Mouse (Mus musculus) cerebellum, postnatal 10 days (tissue): ENCODE data around the gene Pkp3.

Experiments used
- DNase-seq, 2 experiments: peaks; one replicate each; pipeline ENCODE4 v3.0.0; 2021; ENCODE audit warnings: mixed read lengths in 2 of 2

Gene Pkp3

GRCm38 (mm10) chr7:141058601-141059341 is 19.2 kb upstream of the Pkp3 start:
- no peak for DNase-seq

- DNase-seq: peak in 1 of 2 experiments; percentile 30
Measured at GRCm38 (mm10) chr7:141059929-141060328, 18.1 kb upstream of the Pkp3 start.

- DNase-seq: peak; percentile 95 to 96
Measured at GRCm38 (mm10) chr7:141060426-141061242, 17.4 kb upstream of the Pkp3 start, which contains the start of gene B4galnt4. Gene B4galnt4 (plus strand): TSS chr7:141061104.

- peak; percentile 69 to 72 for DNase-seq
Measured at GRCm38 (mm10) chr7:141061269-141061692, 16.7 kb upstream of the Pkp3 start.

GRCm38 (mm10) chr7:141062525-141062924 is 15.5 kb upstream of the Pkp3 start:
- DNase-seq: peak; percentile 68 to 78

GRCm38 (mm10) chr7:141063353-141063752 is 14.7 kb upstream of the Pkp3 start:
- DNase-seq: no peak

GRCm38 (mm10) chr7:141064175-141064574 is 13.8 kb upstream of the Pkp3 start:
- DNase-seq: no peak

GRCm38 (mm10) chr7:141064576-141064975 is 13.4 kb upstream of the Pkp3 start:
- no peak for DNase-seq

GRCm38 (mm10) chr7:141068351-141068750 is 9.7 kb upstream of the Pkp3 start:
- no peak for DNase-seq

- DNase-seq: peak; percentile 82 to 88
Measured at GRCm38 (mm10) chr7:141070058-141070862, 7.8 kb upstream of the Pkp3 start.

- peak in 1 of 2 experiments; percentile 44 for DNase-seq
Measured at GRCm38 (mm10) chr7:141072017-141072745, 5.8 kb upstream of the Pkp3 start.

GRCm38 (mm10) chr7:141073782-141074181 is 4.2 kb upstream of the Pkp3 start:
- no peak for DNase-seq

GRCm38 (mm10) chr7:141078876-141079275 is 858 bp downstream of the Pkp3 start:
- no peak for DNase-seq

GRCm38 (mm10) chr7:141079481-141080449 is 1.7 kb downstream of the Pkp3 start:
- no peak for DNase-seq

GRCm38 (mm10) chr7:141087894-141088293 is 9.9 kb downstream of the Pkp3 start:
- DNase-seq: no peak

- no peak for DNase-seq
Measured at GRCm38 (mm10) chr7:141088473-141088872, 10.5 kb downstream of the Pkp3 start.

GRCm38 (mm10) chr7:141090228-141090627 is 12.2 kb downstream of the Pkp3 start:
- DNase-seq: no peak

- peak; percentile 82 to 88 for DNase-seq
Measured at GRCm38 (mm10) chr7:141092051-141092735, 14.2 kb downstream of the Pkp3 start.

GRCm38 (mm10) chr7:141093950-141094349 is 15.9 kb downstream of the Pkp3 start:
- DNase-seq: no peak

GRCm38 (mm10) chr7:141094487-141095205 is 16.6 kb downstream of the Pkp3 start:
- no peak for DNase-seq
